Mouse (Mus musculus) c-Kit-negative CD71-positive TER-119-positive erythroid progenitor cells, embryonic 14.5 days (primary cell): ENCODE data around the gene Wbp1l.

Source experiments
- DNase-seq: peaks from one replicate; pipeline ENCODE4 v3.0.0-alpha.2; 2013; ENCODE audit warnings: low read depth, low spot score

Gene Wbp1l

DNA sequence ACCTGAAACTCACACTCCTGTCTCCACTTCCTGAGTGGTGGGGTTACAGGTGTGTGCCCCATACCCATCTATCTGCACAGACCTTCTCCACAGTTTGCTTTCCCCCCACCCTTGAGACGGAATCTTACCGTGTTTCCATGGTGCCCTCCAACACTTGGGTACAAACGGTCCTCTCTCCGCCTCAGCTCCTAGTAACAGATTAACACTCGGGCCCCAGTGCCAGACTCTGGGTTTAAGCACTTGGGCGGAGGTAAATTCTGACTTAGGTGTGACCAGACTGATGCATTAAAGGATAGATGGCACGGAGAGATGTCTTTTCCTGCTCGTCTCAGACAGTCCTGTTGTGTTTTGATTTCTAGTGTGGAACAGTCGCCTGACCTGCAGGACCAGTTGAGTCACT lies 102.3 kb downstream of the Wbp1l start:
- DNase-seq, result no peak

DNA sequence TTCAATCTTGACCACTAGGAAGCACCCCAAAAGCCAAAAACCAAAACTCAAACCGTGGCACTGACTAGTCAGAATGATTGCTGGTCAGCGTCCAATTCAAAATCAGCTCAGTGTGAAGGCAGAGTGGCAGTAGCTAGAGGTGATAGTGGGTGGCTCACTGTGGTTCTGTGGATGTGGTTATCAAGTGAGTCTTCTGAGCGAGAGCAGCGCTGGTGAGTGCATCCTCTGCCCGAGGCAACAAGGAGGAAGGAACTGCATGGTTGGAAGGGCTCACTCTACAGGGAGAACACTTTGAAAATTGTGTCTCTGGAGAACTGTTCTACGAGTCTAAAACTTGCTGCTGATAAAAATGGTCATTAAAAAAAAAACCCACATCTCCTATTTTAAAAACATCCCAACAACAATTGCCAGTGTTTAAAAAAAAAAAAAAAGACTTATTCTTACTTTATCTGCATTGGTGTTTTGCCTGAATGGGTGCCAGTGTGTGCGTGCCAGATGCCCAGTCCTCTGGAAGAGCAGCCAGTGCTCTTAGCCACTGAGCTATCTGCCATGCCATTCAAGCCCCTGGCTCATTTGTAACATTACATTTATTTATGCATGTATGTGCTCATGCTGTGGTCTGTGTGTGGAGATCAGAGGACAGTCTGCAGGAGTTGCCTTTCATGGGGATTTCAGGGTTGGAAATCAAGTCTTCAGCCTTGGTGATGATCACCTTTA lies 107.1 kb downstream of the Wbp1l start:
- DNase-seq, result no peak

DNA sequence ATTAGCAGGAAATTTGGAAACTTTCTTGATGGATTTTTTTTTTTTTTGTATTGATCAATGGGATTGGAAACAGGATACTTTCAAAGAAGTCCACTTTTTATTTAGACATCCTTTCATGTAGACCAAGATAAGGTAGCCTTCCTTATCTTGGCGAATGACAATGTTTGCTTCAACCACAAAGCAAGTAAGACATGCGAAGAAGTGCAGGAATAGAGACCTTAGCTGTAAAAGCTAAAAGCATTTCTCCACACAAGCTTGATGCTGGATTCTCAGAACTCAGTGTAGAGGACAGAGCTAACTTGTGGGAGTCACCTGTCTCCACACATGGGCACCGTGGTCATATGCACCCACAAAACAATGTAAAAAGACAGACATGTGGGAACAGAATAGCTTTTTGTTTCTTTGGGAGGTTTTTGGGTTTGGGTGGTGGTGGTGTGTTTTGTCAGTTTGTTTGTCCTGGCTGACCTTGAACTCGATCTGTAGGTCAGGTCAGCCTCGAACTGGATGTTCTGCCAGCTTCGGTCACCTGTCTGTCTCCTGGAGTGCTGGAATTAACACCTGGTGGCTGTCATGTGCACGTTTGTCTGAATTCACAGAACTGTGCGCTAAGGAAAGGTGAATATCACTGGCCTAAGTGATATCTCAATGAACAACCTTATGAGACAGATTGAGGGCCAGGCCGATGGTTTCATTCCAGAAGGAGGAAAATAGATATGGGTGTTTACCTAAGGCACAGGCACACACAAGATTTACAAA lies 107.8 kb downstream of the Wbp1l start:
- DNase-seq, result no peak
